Mouse (Mus musculus) heart, postnatal 0 days (tissue): Measurements from ENCODE around the gene Map3k11.

Experiments used
- CTCF ChIP-seq: IDR thresholded peaks from 2 replicates; pipeline ENCODE4 v1.5.1; 2016; ENCODE audit warnings: antibody characterized with exemption, control low read depth, low read depth
- EP300 ChIP-seq: IDR thresholded peaks from 2 replicates; pipeline ENCODE4 v1.6.1; 2016; ENCODE audit warnings: antibody characterized with exemption, low read depth

DNA sequence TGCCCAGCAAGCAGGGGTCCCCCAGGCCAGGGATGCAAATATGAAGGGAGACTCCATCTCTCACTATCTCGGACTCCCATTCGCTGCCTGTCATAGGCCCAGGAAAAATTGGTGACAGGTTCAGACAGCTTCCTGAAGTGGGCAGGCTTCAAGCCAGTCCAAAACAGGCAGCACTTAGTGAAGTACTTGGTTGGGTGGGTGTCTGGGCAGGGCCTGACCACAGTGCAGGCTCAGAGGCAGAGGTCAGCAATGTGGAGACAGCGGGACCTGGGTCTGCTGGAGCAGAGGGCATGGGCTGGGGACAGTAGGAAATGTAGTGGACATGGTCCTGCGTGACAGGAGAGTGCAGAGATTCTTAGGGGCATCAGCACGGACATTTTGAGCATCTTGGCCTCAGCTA is 3.1 kb downstream of the Map3k11 start:
- no peak for TF ChIP-seq CTCF
- TF ChIP-seq EP300 = no peak
